Mouse (Mus musculus) intestine, embryonic 14.5 days (tissue): Measurements from ENCODE around the gene 4930558K02Rik. TPM values are rescaled to one million over a fixed set of nuclear protein-coding genes. Genes with fewer than 3 reads are reported as not detected.
A peak's percentile ranks its signal among the peaks of the same experiment; 100 is the strongest.

Experiments used
- ATAC-seq: fragments of 200-750 bp; cut with Nextera tagmentation; replicated peaks from 2 replicates; pipeline ENCODE4 v1.8.0; 2017; ENCODE audit warnings: low read depth, moderate number of reproducible peaks, moderate TSS enrichment, moderate library complexity; ENCODE audit not compliant: low FRiP score, low TSS enrichment
- DNase-seq: peaks from one replicate; pipeline ENCODE4 v3.0.0-alpha.2; 2018; ENCODE audit warnings: low spot score
- H3K27ac ChIP-seq: fragments of 300-500 bp; sonication (generic); 2 replicates; pipeline ENCODE4 v1.5.1; 2014; ENCODE audit warnings: low read depth, mild to moderate bottlenecking, control low read depth
- H3K27me3 ChIP-seq: fragments of 300-500 bp; sonication (generic); replicated peaks from 2 replicates; pipeline ENCODE4 v1.6.1; 2014; ENCODE audit warnings: low read length, control low read depth; ENCODE audit not compliant: control insufficient read depth, insufficient read depth
- H3K36me3 ChIP-seq: fragments of 300-500 bp; sonication (generic); 2 replicates; pipeline ENCODE4 v1.6.1; 2014; ENCODE audit warnings: low read length, control low read depth; ENCODE audit not compliant: control insufficient read depth, insufficient read depth
- H3K4me1 ChIP-seq: fragments of 300-500 bp; sonication (generic); replicated peaks from 2 replicates; pipeline ENCODE4 v1.6.1; 2014; ENCODE audit warnings: low read length, control low read depth, mixed read lengths; ENCODE audit not compliant: control insufficient read depth, insufficient read depth
- H3K4me2 ChIP-seq: fragments of 300-500 bp; sonication (generic); 2 replicates; pipeline ENCODE4 v1.6.1; 2014; ENCODE audit warnings: low read length
- H3K4me3 ChIP-seq: fragments of 300-500 bp; sonication (generic); 2 replicates; pipeline ENCODE4 v1.5.1; 2014; ENCODE audit warnings: low read depth, low read length, control low read depth, mixed read lengths
- H3K9ac ChIP-seq: fragments of 300-500 bp; sonication (generic); 2 replicates; pipeline ENCODE4 v1.6.1; 2014; ENCODE audit warnings: mild to moderate bottlenecking, low read length
- H3K9me3 ChIP-seq: fragments of 300-500 bp; sonication (generic); 2 replicates; pipeline ENCODE4 v1.6.1; 2016; ENCODE audit warnings: low read length, control low read depth; ENCODE audit not compliant: control insufficient read depth
- WGBS: fragments of 180-500 bp; shearing (Covaris S2); extraction: QIAGEN DNeasy Blood & Tissue Kit; methylation state at CpG from one replicate; pipeline ENCODE4 v1.1.7; 2014; 5-methylcytosine and 5-hydroxymethylcytosine counted together
- polyA plus RNA-seq: library from polyadenylated mRNA; unstranded; fragments of >200 nt; fragmentation: Nextera tagmentation; extraction: Ambion mirVana; gene quantifications from 2 replicates; pipeline ENCODE4 v1.2.1, GENCODE M21; 2014

The 4930558K02Rik gene
- polyA plus RNA-seq, 1 experiment from 2014 or later, result not detected

DNA sequence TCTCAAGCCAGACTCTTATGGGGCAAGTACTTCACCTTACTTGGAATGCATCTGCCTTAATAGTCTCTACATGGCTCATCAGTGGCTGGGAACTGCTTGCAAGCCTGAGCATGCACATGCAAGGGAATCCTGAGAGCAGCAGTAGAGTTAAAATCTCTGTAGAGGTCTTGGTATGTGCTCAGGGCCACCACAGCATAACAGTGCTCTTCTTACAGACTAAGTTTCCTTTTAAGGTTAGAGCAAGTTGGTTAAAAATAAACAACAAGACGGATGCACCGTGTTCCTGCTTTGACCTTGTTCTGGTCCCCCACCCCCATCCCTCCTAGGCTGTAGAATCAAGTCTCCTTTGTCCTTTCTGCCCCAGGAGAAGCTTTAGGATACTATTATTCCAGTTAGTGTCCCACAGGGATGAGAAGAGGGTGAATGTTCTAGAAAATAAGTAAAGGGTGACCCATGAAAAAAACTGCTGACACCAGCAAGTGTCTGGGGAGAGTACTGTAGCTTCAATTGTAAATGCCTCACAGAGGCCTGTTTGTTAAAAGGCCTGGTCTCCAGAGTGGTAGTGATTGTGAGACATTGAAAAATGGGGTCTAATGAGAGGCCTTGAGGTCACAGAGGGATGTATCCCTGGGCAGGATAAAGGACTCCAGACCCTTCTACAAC, 71.5 kb downstream of the 4930558K02Rik start:
- Histone ChIP-seq H3K9me3 (no peaks in the 10 kb centered on the region), H3K27ac (peak overlapping the region; percentile 63), H3K4me3 (no peak overlapping the region), H3K36me3 (no peaks in the 10 kb centered on the region), H3K4me1 (no peaks in the 10 kb centered on the region), H3K9ac (no peak overlapping the region), H3K4me2 (no peak overlapping the region), H3K27me3 (no peaks in the 10 kb centered on the region)
- 11% methylated on average over 2 of the region's 2 CpGs for WGBS
- no peak for DNase-seq
- ATAC-seq, result no peak

DNA sequence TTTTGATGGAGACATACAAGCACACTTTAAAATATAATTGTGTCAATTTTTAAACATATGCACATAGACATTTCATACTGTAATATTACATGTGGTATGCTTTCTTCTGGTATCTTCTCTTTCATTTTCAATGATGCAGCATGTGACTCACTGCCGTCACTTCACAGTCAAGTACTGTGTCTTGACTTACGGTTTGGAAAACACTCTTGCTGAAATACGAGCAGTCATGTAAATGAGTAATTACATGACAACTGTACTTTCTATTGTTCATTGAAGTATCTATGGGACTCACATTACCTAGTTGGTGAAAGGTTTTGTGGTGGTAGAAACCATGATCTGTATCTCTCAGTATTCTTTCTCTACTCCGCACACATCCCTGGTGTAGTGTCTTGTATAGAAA, 72.3 kb downstream of the 4930558K02Rik start:
- H3K27me3 ChIP-seq, result no peaks in the 10 kb centered on the region
- 88% methylated on average over 4 of the region's 4 CpGs for WGBS

DNA sequence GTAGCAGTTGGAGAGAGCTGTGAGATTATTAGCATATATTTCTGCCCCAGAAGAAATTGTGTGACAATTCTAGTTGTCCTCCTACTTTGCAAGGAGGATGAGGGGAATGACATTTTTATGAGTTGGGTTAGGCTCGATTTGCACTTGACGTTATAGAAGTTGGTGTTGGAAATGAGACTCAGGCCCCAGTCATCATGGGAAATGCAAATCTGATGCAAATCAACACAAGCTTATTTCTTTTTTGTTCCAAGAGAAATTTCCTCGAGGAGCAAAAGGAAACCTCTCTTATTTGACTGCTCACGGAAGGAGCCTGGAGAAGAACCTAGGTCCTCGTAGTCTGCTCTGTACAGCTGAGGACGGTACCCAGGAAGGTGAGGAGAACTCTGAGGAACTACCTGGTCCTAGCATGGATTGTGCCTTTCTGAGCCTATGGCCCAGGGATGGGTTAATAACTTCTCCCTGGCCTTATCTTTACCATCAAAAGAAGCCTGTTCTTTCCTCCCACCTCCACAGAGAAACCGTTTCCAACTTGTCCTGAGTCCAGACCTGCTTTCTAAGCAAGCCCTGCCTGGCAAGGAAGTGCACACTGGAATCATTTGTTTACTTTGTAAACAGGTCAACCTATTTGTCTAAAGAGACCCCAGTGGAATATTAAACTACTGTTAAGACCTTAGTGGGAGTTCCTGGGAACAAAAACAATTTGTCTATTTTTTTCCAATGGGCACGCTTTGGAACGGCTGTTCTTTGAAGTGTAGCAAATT, 76.6 kb downstream of the 4930558K02Rik start:
- ATAC-seq (no peak), DNase-seq (no peak)
- H3K9me3 ChIP-seq, result no peaks in the 10 kb centered on the region
- H3K4me1 ChIP-seq, result no peaks in the 10 kb centered on the region
- no peak overlapping the region for H3K27ac ChIP-seq
- H3K4me3 ChIP-seq, result no peak overlapping the region
- 68% methylated on average over 9 of the region's 9 CpGs for WGBS
- H3K9ac ChIP-seq, result no peak overlapping the region
- H3K27me3 ChIP-seq, result no peaks in the 10 kb centered on the region
- H3K36me3 ChIP-seq, result no peaks in the 10 kb centered on the region
- no peak overlapping the region for H3K4me2 ChIP-seq

More for the DNA sequence above, 72.3 kb downstream of the 4930558K02Rik start:
- no peaks in the 10 kb centered on the region for H3K4me1 ChIP-seq
- H3K9me3 ChIP-seq, result no peaks in the 10 kb centered on the region
- DNase-seq (no peak), ATAC-seq (no peak)
- H3K4me2 ChIP-seq, result no peak overlapping the region
- H3K36me3 ChIP-seq, result no peaks in the 10 kb centered on the region
- peak overlapping the region; percentile 63 for H3K27ac ChIP-seq
- H3K9ac ChIP-seq, result no peak overlapping the region
- no peak overlapping the region for H3K4me3 ChIP-seq

DNA sequence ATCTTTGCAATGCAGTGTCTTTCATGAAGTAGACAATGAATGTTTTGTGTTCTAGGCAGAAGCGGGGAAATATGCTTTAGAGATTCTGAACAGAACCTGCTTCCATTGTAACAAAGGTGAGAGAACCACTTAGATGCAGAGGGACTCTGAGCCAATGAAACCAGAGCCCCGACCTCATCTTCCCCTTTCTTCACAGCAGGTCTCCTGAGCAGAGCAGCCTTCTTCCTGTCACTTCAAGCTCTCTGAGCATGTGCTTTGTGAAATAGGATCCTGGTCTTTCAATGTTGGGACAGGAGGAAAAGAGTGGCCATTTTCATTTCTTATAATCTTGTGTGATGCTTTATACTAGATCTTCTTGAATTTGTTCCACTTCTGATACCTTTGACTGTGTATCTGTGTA, 79.3 kb downstream of the 4930558K02Rik start:
- Histone ChIP-seq H3K27ac (no peak overlapping the region), H3K9me3 (no peaks in the 10 kb centered on the region), H3K4me2 (no peak overlapping the region), H3K9ac (no peak overlapping the region), H3K4me3 (no peak overlapping the region), H3K4me1 (no peaks in the 10 kb centered on the region), H3K36me3 (no peaks in the 10 kb centered on the region), H3K27me3 (no peaks in the 10 kb centered on the region)
- no peak for DNase-seq
- ATAC-seq, result no peak
- 67% methylated on average over 2 of the region's 2 CpGs for WGBS

DNA sequence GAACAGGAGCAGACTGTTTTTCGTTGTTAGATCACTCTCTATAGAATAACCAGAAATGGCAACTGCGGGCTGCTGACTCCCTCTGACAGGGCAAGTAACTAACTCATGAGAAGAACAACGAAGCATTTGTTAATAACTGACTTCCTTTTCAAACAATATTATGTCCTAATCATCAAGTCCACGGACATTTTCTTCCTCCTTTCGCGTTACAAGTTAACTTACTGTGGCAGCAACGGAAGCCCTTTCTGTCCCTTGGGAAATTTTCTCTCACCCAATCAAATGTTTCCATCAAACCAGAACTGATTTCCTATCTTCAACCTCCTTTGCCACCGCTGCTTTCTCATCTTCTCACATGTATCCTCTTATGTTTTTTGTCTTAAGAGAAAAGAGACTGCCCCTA, 82.2 kb downstream of the 4930558K02Rik start:
- no peaks in the 10 kb centered on the region for H3K9me3 ChIP-seq
- no peaks in the 10 kb centered on the region for H3K36me3 ChIP-seq
- no peaks in the 10 kb centered on the region for H3K4me1 ChIP-seq
- DNase-seq, result no peak
- no peak overlapping the region for H3K4me3 ChIP-seq
- 73% methylated on average over 8 of the region's 8 CpGs for WGBS
- ATAC-seq, result no peak
- H3K4me2 ChIP-seq, result no peak overlapping the region
- no peak overlapping the region for H3K27ac ChIP-seq
- H3K9ac ChIP-seq, result no peak overlapping the region
- no peaks in the 10 kb centered on the region for H3K27me3 ChIP-seq

DNA sequence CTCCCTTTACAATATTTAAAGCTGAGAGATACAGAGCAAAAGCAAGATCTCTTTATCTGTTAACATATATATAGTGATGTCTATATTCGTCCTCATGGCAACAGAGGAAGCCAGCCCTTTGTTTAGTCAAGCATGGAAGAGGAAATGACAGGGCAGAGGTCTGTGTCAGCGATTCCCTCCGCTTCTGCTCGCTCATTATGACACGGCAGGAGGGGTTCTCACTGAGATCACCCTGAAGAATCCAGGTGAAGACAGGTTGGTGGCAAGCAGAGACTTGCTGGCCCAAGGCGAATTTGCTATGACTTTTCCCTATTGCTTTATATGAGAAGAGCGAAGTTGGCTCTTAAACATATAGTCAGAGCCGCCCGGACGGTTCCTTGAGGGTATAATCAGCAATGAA, 83.3 kb downstream of the 4930558K02Rik start:
- Histone ChIP-seq H3K9me3 (no peaks in the 10 kb centered on the region), H3K4me2 (no peak overlapping the region), H3K9ac (no peak overlapping the region), H3K36me3 (no peaks in the 10 kb centered on the region), H3K4me3 (no peak overlapping the region), H3K27ac (no peak overlapping the region), H3K27me3 (no peaks in the 10 kb centered on the region), H3K4me1 (no peaks in the 10 kb centered on the region)
- WGBS, result 47% methylated on average over 10 of the region's 10 CpGs
- no peak for ATAC-seq
- DNase-seq, result no peak

DNA sequence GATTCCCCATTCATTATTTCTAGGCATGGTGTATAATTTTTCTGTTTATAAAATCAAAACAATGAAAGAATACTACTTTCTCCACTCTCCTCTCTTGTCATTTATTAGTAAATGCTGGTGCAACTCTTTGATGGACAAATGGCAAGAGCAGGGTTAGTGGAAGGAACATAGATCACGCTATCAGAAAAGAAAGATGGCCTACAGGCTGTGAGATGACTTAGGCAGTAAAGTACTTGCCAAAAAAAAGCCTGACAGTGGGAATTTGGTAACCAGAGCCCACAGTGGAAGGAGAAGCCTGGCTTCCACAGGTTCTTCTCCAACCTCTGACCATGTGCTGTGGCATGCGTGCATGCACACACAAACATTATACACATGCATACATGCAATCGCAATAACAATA, 84.4 kb downstream of the 4930558K02Rik start:
- WGBS, result 93% methylated on average over 3 of the region's 3 CpGs
- H3K9ac ChIP-seq, result no peak overlapping the region
- DNase-seq (no peak), ATAC-seq (no peak)
- no peaks in the 10 kb centered on the region for H3K27me3 ChIP-seq
- H3K4me3 ChIP-seq, result no peak overlapping the region
- H3K36me3 ChIP-seq, result no peaks in the 10 kb centered on the region
- no peak overlapping the region for H3K27ac ChIP-seq
- H3K4me1 ChIP-seq, result no peaks in the 10 kb centered on the region
- no peak overlapping the region for H3K4me2 ChIP-seq
- H3K9me3 ChIP-seq, result no peaks in the 10 kb centered on the region

DNA sequence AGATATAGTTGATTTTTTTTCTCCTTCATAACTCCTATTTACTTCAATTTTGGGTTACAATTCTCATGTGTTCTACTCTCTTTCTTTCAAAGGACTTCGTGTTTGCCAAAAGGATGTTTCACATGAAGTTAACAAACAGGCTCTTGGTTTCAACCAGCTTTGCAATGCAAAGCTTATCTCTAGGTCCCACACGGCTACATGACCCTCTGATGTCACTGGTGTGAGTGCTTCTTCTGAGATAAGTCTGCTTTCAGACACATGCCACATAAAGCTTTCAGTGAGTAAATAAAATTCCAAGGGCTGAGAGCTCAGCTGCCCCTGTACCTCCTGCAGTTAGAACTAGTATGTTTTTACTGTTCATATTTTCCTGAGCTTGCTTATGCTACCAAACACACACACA, 84.9 kb downstream of the 4930558K02Rik start:
- ATAC-seq (no peak), DNase-seq (no peak)
- no peak overlapping the region for H3K27ac ChIP-seq
- H3K9me3 ChIP-seq, result no peaks in the 10 kb centered on the region
- no peaks in the 10 kb centered on the region for H3K36me3 ChIP-seq
- H3K27me3 ChIP-seq, result no peaks in the 10 kb centered on the region
- H3K4me1 ChIP-seq, result no peaks in the 10 kb centered on the region
- H3K9ac ChIP-seq, result no peak overlapping the region
- WGBS, result 42% methylated on average over 2 of the region's 2 CpGs
- H3K4me3 ChIP-seq, result no peak overlapping the region
- H3K4me2 ChIP-seq, result no peak overlapping the region

DNA sequence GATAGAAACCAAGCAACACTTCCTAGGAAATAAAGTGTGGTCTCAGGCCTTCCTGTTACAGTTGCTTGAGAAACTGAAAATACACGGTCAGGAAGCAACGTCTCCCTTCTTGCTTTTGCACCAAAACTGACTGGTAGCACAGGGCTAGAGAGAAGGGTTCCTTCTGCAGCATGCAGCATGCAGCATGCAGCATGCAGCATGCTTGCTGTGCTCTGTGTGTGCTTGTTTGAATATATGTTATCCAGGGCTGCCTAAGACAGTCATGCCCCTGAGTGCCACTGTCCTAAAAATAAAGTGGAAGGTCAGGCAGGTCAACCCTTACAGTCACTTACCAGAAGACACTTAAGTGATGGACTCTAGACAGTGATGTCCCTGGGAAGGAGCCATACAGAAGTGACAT, 85.3 kb downstream of the 4930558K02Rik start:
- no peak overlapping the region for H3K9ac ChIP-seq
- no peaks in the 10 kb centered on the region for H3K27me3 ChIP-seq
- H3K27ac ChIP-seq, result no peak overlapping the region
- H3K4me2 ChIP-seq, result no peak overlapping the region
- WGBS, result 67% methylated on average over 2 of the region's 2 CpGs
- ATAC-seq (no peak), DNase-seq (no peak)
- no peak overlapping the region for H3K4me3 ChIP-seq
- H3K36me3 ChIP-seq, result no peaks in the 10 kb centered on the region
- no peaks in the 10 kb centered on the region for H3K9me3 ChIP-seq
- no peaks in the 10 kb centered on the region for H3K4me1 ChIP-seq
